Mouse (Mus musculus) MEL (cell line): ENCODE results near the gene Pptc7. TPM values are rescaled to one million over a fixed set of nuclear protein-coding genes. Genes with fewer than 3 reads are reported as not detected.

ENCODE experiments used
- DNase-seq: peaks from one replicate; pipeline ENCODE4 v3.0.0; 2011; ENCODE audit warnings: low read depth, low spot score
- H3K27ac ChIP-seq: 2 replicates; pipeline ENCODE4 v1.5.1; 2012; ENCODE audit warnings: low read depth, mild to moderate bottlenecking, control low read depth, low read length, moderate library complexity; ENCODE audit not compliant: control insufficient read depth
- H3K27me3 ChIP-seq, 2 experiments: fragments of 150-350 bp in 1 of 2; sonication (generic) in 1 of 2; 2 replicates each; pipeline ENCODE4 v1.6.1; 2012; ENCODE audit warnings: low read length in 2 of 2, mild to moderate bottlenecking in 2 of 2, improper control_type of control experiment in 1 of 2, moderate library complexity in 1 of 2; ENCODE audit not compliant: insufficient read depth in 2 of 2, control insufficient read depth in 1 of 2
- H3K36me3 ChIP-seq, 2 experiments: 2 replicates each; pipeline ENCODE4 v1.6.1; 2012 to 2014; ENCODE audit warnings: low read length in 2 of 2, improper control_type of control experiment in 1 of 2, inconsistent platforms in 1 of 2, mild to moderate bottlenecking in 1 of 2; ENCODE audit not compliant: insufficient read depth in 2 of 2, control insufficient read depth in 1 of 2
- H3K4me1 ChIP-seq, 2 experiments: fragments of 150-350 bp in 1 of 2; sonication (generic) in 1 of 2; 2 replicates each; pipeline ENCODE4 v1.6.1; 2012; ENCODE audit warnings: low read length in 2 of 2, improper control_type of control experiment in 1 of 2, mild to moderate bottlenecking in 1 of 2; ENCODE audit not compliant: insufficient read depth in 2 of 2, control insufficient read depth in 1 of 2
- H3K4me3 ChIP-seq, 2 experiments: fragments of 150-350 bp in 1 of 2; sonication (generic) in 1 of 2; 2 replicates each; pipeline ENCODE4 v1.5.1; 2012; ENCODE audit warnings: low read depth in 2 of 2, low read length in 2 of 2, mild to moderate bottlenecking in 2 of 2, moderate library complexity in 2 of 2, control low read depth in 1 of 2, improper control_type of control experiment in 1 of 2; ENCODE audit not compliant: control insufficient read depth in 1 of 2, insufficient read depth in 1 of 2
- H3K79me2 ChIP-seq: 2 replicates; pipeline ENCODE4 v1.6.1; 2012; ENCODE audit warnings: mild to moderate bottlenecking, low read length, moderate library complexity; ENCODE audit not compliant: control insufficient read depth, poor library complexity, insufficient read depth
- H3K9ac ChIP-seq: 2 replicates; pipeline ENCODE4 v1.6.1; 2012; ENCODE audit warnings: low read depth, mild to moderate bottlenecking, control low read depth, low read length, moderate library complexity; ENCODE audit not compliant: control insufficient read depth, poor library complexity, severe bottlenecking
- H3K9me3 ChIP-seq: fragments of 150-350 bp; sonication (generic); replicated peaks from 2 replicates; pipeline ENCODE4 v1.6.1; 2012; ENCODE audit warnings: mild to moderate bottlenecking, low read length, improper control_type of control experiment, moderate library complexity; ENCODE audit not compliant: insufficient read depth
- BHLHE40 ChIP-seq: IDR thresholded peaks from 2 replicates; pipeline ENCODE4 v1.6.1; 2012; ENCODE audit warnings: low read depth, mild to moderate bottlenecking, inconsistent platforms, low read length, improper control_type of control experiment, borderline replicate concordance
- CHD2 ChIP-seq: IDR thresholded peaks from 2 replicates; pipeline ENCODE4 v1.6.1; 2011; ENCODE audit warnings: low read length, improper control_type of control experiment
- CTCF ChIP-seq, 3 experiments: IDR thresholded peaks in 2 of 3; conservative IDR thresholded peaks in 1 of 3; 2 replicates each; pipeline ENCODE4 v1.5.1; 2011 to 2012; ENCODE audit warnings: low read length in 3 of 3, low read depth in 2 of 3, mild to moderate bottlenecking in 2 of 3, improper control_type of control experiment in 1 of 3, inconsistent platforms in 1 of 3, mixed read lengths in 1 of 3, moderate library complexity in 1 of 3; ENCODE audit not compliant: control insufficient read depth in 1 of 3, insufficient read depth in 1 of 3, poor library complexity in 1 of 3, severe bottlenecking in 1 of 3
- E2F4 ChIP-seq: IDR thresholded peaks from 2 replicates; pipeline ENCODE4 v1.6.1; 2011; ENCODE audit warnings: low read depth, low read length, improper control_type of control experiment, borderline replicate concordance
- ELF1 ChIP-seq: IDR thresholded peaks from 2 replicates; pipeline ENCODE4 v1.6.1; 2014; ENCODE audit warnings: low read depth, mild to moderate bottlenecking, inconsistent platforms, low read length, improper control_type of control experiment, moderate library complexity
- EP300 ChIP-seq, 2 experiments: IDR thresholded peaks; 2 replicates each; pipeline ENCODE4 v1.6.1; 2011; ENCODE audit warnings: improper control_type of control experiment in 2 of 2, low read length in 2 of 2, low read depth in 1 of 2, mild to moderate bottlenecking in 1 of 2
- ETS1 ChIP-seq: IDR thresholded peaks from 2 replicates; pipeline ENCODE4 v1.6.1; 2012; ENCODE audit warnings: low read depth, mild to moderate bottlenecking, inconsistent platforms, low read length, improper control_type of control experiment, moderate library complexity
- HCFC1 ChIP-seq: IDR thresholded peaks from 2 replicates; pipeline ENCODE4 v1.6.1; 2012; ENCODE audit warnings: low read depth, mild to moderate bottlenecking, inconsistent platforms, low read length, improper control_type of control experiment, moderate library complexity
- KAT2A ChIP-seq: conservative IDR thresholded peaks from 2 replicates; pipeline ENCODE4 v1.6.1; 2012; ENCODE audit warnings: low read depth, low read length, improper control_type of control experiment, inconsistent platforms
- MXI1 ChIP-seq: IDR thresholded peaks from 2 replicates; pipeline ENCODE4 v1.6.1; 2011; ENCODE audit warnings: mild to moderate bottlenecking, low read depth, low read length, improper control_type of control experiment
- MYC ChIP-seq: IDR thresholded peaks from 2 replicates; pipeline ENCODE4 v1.6.1; 2011; ENCODE audit warnings: low read depth, mild to moderate bottlenecking, low read length, improper control_type of control experiment, moderate library complexity
- NELFE ChIP-seq: IDR thresholded peaks from 2 replicates; pipeline ENCODE4 v1.6.1; 2011; ENCODE audit warnings: low read depth, low read length, improper control_type of control experiment
- POLR2A ChIP-seq, 2 experiments: IDR thresholded peaks; 2 replicates each; pipeline ENCODE4 v1.6.1; 2011 to 2012; ENCODE audit warnings: low read length in 2 of 2, mild to moderate bottlenecking in 2 of 2, control low read depth in 1 of 2, improper control_type of control experiment in 1 of 2, low read depth in 1 of 2, moderate library complexity in 1 of 2; ENCODE audit not compliant: control insufficient read depth in 1 of 2, insufficient read depth in 1 of 2, poor library complexity in 1 of 2
- POLR2AphosphoS5 ChIP-seq: IDR thresholded peaks from 2 replicates; pipeline ENCODE4 v1.6.1; 2012; ENCODE audit warnings: low read depth, borderline replicate concordance, mild to moderate bottlenecking, inconsistent platforms, low read length, moderate library complexity, mixed read lengths
- TBP ChIP-seq: IDR thresholded peaks from 2 replicates; pipeline ENCODE4 v1.8.0; 2011; ENCODE audit warnings: low read depth, low read length, improper control_type of control experiment
- UBTF ChIP-seq: IDR thresholded peaks from 2 replicates; pipeline ENCODE4 v1.6.1; 2012; ENCODE audit warnings: low read depth, mild to moderate bottlenecking, inconsistent platforms, low read length, improper control_type of control experiment, moderate library complexity, borderline replicate concordance; ENCODE audit not compliant: insufficient read depth
- USF1 ChIP-seq: IDR thresholded peaks from 2 replicates; pipeline ENCODE4 v1.6.1; 2014; ENCODE audit warnings: low read depth, mild to moderate bottlenecking, inconsistent platforms, low read length, improper control_type of control experiment, moderate library complexity
- ZKSCAN1 ChIP-seq: IDR thresholded peaks from 2 replicates; pipeline ENCODE4 v1.6.1; 2012; ENCODE audit warnings: low read depth, mild to moderate bottlenecking, inconsistent platforms, low read length, improper control_type of control experiment, moderate library complexity
- ZNF384 ChIP-seq: IDR thresholded peaks from 2 replicates; pipeline ENCODE4 v1.6.1; 2012; ENCODE audit warnings: low read depth, mild to moderate bottlenecking, inconsistent platforms, low read length, improper control_type of control experiment
- polyA plus RNA-seq, 2 experiments: library from polyadenylated mRNA; stranded (reverse) in 1 of 2; unstranded in 1 of 2; fragments of >175 nt in 1 of 2; fragments of >200 nt in 1 of 2; gene quantifications; 2 replicates each; pipeline versions ENCODE4 v1.2.1 to v1.2.4; 2012; ENCODE audit warnings: low replicate concordance in 2 of 2, low read depth in 1 of 2; ENCODE audit not compliant: insufficient read length in 2 of 2, insufficient read depth in 1 of 2, missing spikeins in 1 of 2
- total RNA-seq: library from RNA; depleted of rRNA; stranded (reverse); fragments of 300-350 nt; gene quantifications from 2 replicates; pipeline ENCODE4 v1.2.3, GENCODE M21; 2012

Pptc7 gene
- total and polyA plus RNA-seq, 3 experiments = 17.3 to 22.3 TPM; not detected in 1

DNA sequence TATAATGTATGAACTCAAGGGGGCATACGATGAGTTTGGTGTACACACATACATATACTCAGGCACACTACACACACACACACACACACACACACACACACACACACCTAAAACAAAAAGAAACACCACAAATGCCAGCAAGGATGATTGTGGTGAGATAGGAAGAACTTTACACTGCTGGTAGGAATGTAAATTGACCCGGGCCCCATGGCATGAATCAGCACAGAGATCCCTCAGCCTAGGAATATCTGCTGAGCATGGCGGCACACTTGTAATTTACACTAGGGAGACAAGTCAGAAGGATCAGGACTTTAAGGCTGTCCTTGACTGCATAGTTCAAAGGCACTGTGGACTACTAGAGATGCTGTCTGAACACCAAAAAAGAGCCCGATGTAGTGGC, 46.1 kb downstream of the Pptc7 start:
- Histone ChIP-seq H3K9me3 (no peaks in the 10 kb centered on the region), H3K4me1 (no peaks in the 10 kb centered on the region), H3K27me3 (no peaks in the 10 kb centered on the region), H3K27ac (no peak overlapping the region), H3K36me3 (no peaks in the 10 kb centered on the region; a peak in 1 of 4 replicates), H3K9ac (no peak overlapping the region), H3K4me3 (no peak overlapping the region), H3K79me2 (no peaks in the 10 kb centered on the region)
- DNase-seq = no peak
- no peak for TF ChIP-seq KAT2A
- no peak for TF ChIP-seq CTCF (IDR thresholded peaks at IDR 0.05 in 2 of 3, conservative IDR thresholded peaks at IDR 0.05 in 1 of 3; ENCODE audit: control insufficient read depth in 1 of 3, insufficient read depth in 1 of 3, low read depth in 2 of 3, low read length in 3 of 3, poor library complexity in 1 of 3, severe bottlenecking in 1 of 3)
- no peak for TF ChIP-seq MXI1
- no peak for TF ChIP-seq TBP
- TF ChIP-seq USF1 = no peak
- no peak for TF ChIP-seq ETS1
- no peak for TF ChIP-seq CHD2
- no peak for TF ChIP-seq NELFE
- no peak for TF ChIP-seq ELF1
- no peak for TF ChIP-seq EP300 (IDR thresholded peaks at IDR 0.05; ENCODE audit: low read depth in 1 of 2, low read length in 2 of 2)
- TF ChIP-seq POLR2AphosphoS5 = no peak
- TF ChIP-seq ZKSCAN1 = no peak
- TF ChIP-seq HCFC1 = no peak
- no peak for TF ChIP-seq MYC
- TF ChIP-seq POLR2A (IDR thresholded peaks at IDR 0.05; ENCODE audit: control insufficient read depth in 1 of 2, insufficient read depth in 1 of 2, low read depth in 1 of 2, low read length in 2 of 2, poor library complexity in 1 of 2) = no peak
- TF ChIP-seq BHLHE40 = no peak

DNA sequence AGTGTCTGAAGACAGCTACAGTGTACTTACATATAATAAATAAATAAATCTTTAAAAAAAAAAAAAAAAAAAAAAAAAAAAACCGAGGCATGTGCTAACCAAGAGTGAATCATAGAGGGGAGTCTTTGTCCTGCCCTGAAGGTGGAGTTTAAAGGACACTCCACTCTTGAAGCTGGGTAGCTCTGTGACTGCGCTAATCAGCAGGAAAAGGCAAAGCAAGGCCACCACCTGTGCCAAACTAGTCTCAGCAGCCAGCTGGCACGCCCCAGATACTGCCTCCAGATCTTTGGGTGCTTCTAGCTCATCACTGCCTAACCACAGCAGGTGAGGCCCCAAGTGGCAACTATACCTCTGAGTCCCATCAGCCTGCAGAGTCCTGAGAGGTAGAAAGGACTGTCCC, 50.5 kb downstream of the Pptc7 start:
- Histone ChIP-seq H3K9me3 (no peaks in the 10 kb centered on the region), H3K9ac (no peak overlapping the region), H3K36me3 (no peaks in the 10 kb centered on the region; a peak in 1 of 4 replicates), H3K79me2 (no peaks in the 10 kb centered on the region), H3K4me1 (no peaks in the 10 kb centered on the region), H3K27me3 (no peaks in the 10 kb centered on the region), H3K27ac (no peak overlapping the region), H3K4me3 (no peak overlapping the region)
- TF ChIP-seq CHD2 (no peak), ZNF384 (peak; percentile 41; the same call in 1 of the 2 replicates), UBTF (no peak), E2F4 (no peak)
- peak; percentile 15 for DNase-seq
